Mouse (Mus musculus): ENCODE measurements around the gene Stat5b. TPM values are rescaled to one million over a fixed set of nuclear protein-coding genes. Genes with fewer than 3 reads are reported as not detected.

The Stat5b gene
- total RNA-seq (2021): 10 to 100 TPM in 1 of 2 experiments, 1 to 10 TPM in 1; 9.6 to 11.8 TPM

GRCm38 (mm10) chr11:100850038-100850777, at the start of gene Stat5b:
Gene Stat5b (minus strand): TSS chr11:100850724.
- peak; percentile 60 for DNase-seq
- intact Hi-C loops (cut with DNase I): no loop called here

GRCm38 (mm10) chr11:100898441-100899199, 48.1 kb upstream of the Stat5b start:
- intact Hi-C loops (cut with DNase I): no loop called here
- DNase-seq: peak; percentile 50

- DNase-seq: peak; percentile 83
- intact Hi-C loops (cut with DNase I): no loop called here
Observed at GRCm38 (mm10) chr11:100897294-100898231, 47.0 kb upstream of the Stat5b start.

GRCm38 (mm10) chr11:100896078-100896477, 45.6 kb upstream of the Stat5b start:
- intact Hi-C loops (cut with DNase I): no loop called here

GRCm38 (mm10) chr11:100894146-100894918, 43.8 kb upstream of the Stat5b start:
- intact Hi-C loops (cut with DNase I): no loop called here
- peak; percentile 58 for DNase-seq

More at GRCm38 (mm10) chr11:100896078-100896477, 45.6 kb upstream of the Stat5b start:
- DNase-seq: peak; percentile 48

- intact Hi-C loops (cut with DNase I): loop anchor here (2.0 kb wide), 1 partner anchor 65 kb away; no protein-coding TSS in a partner anchor
- peak; percentile 94 for DNase-seq
Observed at GRCm38 (mm10) chr11:100893482-100893881, 43.0 kb upstream of the Stat5b start.

GRCm38 (mm10) chr11:100892435-100892834, 41.9 kb upstream of the Stat5b start:
- DNase-seq: no peak
- intact Hi-C loops (cut with DNase I): loop anchor here (2.0 kb wide), 1 partner anchor 66 kb away; no protein-coding TSS in a partner anchor

- DNase-seq: no peak
- intact Hi-C loops (cut with DNase I): loop anchor here (2.0 kb wide), 1 partner anchor 67 kb away; no protein-coding TSS in a partner anchor
Observed at GRCm38 (mm10) chr11:100891256-100892123, 41.0 kb upstream of the Stat5b start.

GRCm38 (mm10) chr11:100890481-100890880, 40.0 kb upstream of the Stat5b start:
- peak; percentile 60 for DNase-seq
- intact Hi-C loops (cut with DNase I): no loop called here

GRCm38 (mm10) chr11:100888348-100888820, 37.9 kb upstream of the Stat5b start:
- intact Hi-C loops (cut with DNase I): no loop called here
- DNase-seq: no peak

GRCm38 (mm10) chr11:100887764-100888163, 37.2 kb upstream of the Stat5b start:
- intact Hi-C loops (cut with DNase I): no loop called here
- no peak for DNase-seq

GRCm38 (mm10) chr11:100887236-100887635, 36.7 kb upstream of the Stat5b start:
- intact Hi-C loops (cut with DNase I): no loop called here

GRCm38 (mm10) chr11:100886188-100886740, 35.7 kb upstream of the Stat5b start:
- intact Hi-C loops (cut with DNase I): no loop called here
- no peak for DNase-seq

More at GRCm38 (mm10) chr11:100887236-100887635, 36.7 kb upstream of the Stat5b start:
- DNase-seq: no peak

GRCm38 (mm10) chr11:100885472-100885871, 34.9 kb upstream of the Stat5b start:
- intact Hi-C loops (cut with DNase I): no loop called here
- DNase-seq: no peak

- no peak for DNase-seq
- intact Hi-C loops (cut with DNase I): no loop called here
Observed at GRCm38 (mm10) chr11:100883640-100884039, 33.1 kb upstream of the Stat5b start.

GRCm38 (mm10) chr11:100879321-100880078, 29.0 kb upstream of the Stat5b start:
- DNase-seq: no peak
- intact Hi-C loops (cut with DNase I): no loop called here

- DNase-seq: no peak
- intact Hi-C loops (cut with DNase I): no loop called here
Observed at GRCm38 (mm10) chr11:100875761-100876160, 25.2 kb upstream of the Stat5b start.

GRCm38 (mm10) chr11:100870968-100871350, 20.4 kb upstream of the Stat5b start:
- intact Hi-C loops (cut with DNase I): no loop called here

More at GRCm38 (mm10) chr11:100870968-100871350, 20.4 kb upstream of the Stat5b start:
- DNase-seq: no peak

Data from left cerebral cortex, postnatal 4 days (tissue).